Mouse (Mus musculus) T-helper 1 cell (primary cell): ENCODE data around the gene Thbd.

Experiments used
- in situ Hi-C: fragments of 300-600 bp; cut with MboI, MseI; formaldehyde crosslinking; loops from one replicate; pipeline ENCODE4 v1.15.1; 2025; ENCODE audit warnings: high pct_unique_total_duplicates

Gene Thbd

DNA sequence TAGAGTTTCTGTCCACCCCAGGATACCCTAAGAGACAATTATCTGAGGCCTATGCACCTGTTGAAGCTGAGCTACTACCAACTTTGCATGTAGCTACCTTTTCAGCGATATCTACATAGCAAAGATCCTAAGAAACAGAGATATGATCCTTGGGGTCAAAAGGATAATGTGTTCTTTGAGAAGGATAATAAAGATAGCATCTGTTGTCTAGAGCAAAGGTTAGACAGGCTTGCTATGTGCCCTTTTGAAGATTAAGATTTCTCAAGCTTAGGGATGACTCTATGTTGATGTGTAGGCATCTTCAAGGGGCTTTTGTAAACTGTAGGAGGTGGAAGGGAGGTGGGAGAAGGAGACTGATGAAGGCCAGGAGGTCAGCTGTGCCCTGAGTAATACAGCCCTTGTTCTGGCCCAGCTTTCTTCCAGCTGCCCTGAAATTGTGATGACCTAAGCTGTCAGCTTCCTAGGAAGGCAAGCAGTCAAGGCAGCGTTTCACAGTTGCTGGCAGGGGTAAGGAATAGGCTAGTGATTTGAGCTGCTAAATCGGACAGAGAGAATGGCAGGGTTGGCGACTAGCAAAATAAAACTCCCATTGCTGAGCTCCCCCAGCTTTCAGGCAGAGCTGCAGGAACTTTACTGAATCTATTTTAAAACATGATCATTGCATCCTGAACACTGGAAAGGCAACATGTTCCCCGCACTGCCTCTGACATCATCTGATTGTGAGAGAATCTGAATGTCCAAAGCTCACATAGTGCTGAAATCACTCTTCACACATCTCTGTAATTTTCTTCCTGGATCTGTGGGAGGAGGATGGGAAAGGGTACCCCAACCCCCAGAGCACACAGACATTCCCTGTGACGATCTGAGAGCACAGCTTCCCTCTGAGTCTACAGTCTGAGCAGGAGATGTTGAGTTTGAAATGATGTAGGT, 20.1 kb downstream of the Thbd start:
- in situ Hi-C loops, result no loop called here

DNA sequence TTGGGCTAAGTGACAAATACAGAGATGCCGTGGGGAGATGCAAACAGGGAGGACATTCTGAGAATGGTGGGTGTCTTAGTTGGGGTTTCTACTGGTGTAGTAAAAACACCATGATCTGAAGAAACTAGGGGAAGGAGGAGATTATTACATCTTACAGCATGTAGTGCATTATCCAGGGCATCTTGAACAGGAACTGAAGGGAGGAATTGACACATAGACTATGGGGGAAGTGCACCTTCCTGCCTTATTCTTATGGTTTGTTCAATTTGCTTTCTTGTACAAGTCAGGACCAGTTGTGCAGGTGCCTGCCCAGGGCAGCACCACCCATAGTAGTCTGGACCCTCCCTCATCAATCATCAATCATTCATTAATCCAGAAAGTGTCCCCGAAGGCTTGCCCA, 21.1 kb downstream of the Thbd start:
- in situ Hi-C loops, result no loop called here

DNA sequence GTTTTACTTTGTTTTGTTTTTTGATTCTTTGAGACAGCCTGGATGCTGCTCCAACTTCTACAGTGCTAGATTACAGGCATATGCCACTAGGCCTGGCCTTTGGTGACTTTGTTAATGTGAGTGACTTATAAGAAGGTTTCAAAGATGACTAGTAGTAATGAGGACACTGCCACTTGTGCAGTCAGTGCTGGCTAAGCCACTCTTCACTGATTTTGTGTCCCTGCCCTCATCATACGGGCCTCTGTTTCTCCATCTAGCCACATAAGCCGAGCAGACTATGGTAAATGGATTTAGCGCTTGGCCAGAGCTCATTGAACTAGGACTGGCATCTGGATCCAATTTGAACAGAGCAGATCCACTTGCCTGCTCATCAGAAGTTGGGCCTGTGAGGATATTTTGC, 21.5 kb downstream of the Thbd start:
- in situ Hi-C loops, result no loop called here

DNA sequence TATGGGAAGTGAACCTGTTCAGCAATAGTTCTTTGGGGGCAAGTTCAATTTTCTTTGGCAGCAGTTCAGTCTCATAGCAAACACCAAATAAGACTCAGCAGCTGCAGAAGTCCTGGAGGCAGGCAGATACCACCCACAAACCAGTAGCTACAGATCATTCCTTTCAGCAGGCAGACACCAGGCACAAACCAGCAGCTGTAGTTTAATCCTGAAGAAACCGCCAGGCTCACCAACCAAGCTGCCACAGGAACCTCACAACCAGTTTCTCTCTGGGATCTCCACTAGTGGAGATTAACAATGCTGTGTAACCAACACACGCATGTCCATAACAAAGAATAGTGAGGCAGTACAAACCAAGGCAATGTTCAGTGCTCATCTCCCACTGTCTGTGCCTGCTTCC, 26.9 kb downstream of the Thbd start:
- in situ Hi-C loops, result no loop called here

DNA sequence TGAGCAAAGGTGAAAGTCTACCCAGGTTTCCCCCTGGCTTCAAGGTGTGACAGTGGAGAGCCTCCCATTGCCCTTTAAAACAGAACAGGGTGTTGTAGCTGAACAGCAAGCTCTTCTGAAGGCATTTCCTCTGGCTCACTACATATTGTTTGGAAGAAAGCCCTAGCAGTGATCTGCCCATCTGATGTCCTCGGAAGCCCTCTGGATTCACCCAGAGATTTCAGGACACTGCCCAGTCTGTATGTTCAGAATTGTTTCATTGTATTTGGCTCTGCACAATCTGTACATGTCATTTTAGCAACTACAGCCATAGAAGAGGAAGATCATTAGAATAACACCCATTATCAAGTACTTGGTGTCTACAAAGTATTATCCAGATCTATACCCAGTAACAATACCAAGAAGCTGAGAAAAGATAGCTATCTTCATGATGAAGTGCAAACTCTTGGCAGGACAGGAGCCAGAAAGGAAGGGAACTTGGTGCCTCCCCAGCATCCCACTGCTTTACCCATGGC, 28.0 kb downstream of the Thbd start:
- in situ Hi-C loops, result loop anchor here (10.0 kb wide), 1 partner anchor 195 kb away; no protein-coding TSS in a partner anchor

DNA sequence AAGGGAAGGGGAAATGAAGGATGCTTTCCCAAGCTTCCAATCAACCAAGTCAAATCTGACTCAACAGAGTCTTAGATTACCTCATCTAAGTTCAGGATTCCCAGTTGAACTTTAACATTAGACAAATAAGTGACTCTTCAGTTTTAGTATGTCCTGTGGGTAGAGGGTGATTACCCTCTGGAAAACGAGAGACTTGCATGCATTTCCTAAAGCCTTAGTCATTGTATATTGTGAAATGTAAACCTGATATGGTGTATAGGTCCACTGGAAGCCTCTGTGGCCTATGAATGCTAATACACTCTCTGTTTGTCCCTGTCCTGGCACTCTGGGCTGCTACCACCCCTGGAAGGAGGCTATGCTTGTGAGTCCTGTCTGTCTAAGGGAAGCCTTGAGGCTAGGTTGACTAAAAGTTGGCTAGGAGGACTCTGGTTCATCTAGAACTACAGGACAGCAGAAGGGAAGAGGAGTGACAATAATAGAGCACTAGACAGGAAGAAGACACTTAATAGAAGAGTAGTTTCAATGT, 29.1 kb downstream of the Thbd start:
- in situ Hi-C loops, result loop anchor here (10.0 kb wide), 1 partner anchor 196 kb away; no protein-coding TSS in a partner anchor

DNA sequence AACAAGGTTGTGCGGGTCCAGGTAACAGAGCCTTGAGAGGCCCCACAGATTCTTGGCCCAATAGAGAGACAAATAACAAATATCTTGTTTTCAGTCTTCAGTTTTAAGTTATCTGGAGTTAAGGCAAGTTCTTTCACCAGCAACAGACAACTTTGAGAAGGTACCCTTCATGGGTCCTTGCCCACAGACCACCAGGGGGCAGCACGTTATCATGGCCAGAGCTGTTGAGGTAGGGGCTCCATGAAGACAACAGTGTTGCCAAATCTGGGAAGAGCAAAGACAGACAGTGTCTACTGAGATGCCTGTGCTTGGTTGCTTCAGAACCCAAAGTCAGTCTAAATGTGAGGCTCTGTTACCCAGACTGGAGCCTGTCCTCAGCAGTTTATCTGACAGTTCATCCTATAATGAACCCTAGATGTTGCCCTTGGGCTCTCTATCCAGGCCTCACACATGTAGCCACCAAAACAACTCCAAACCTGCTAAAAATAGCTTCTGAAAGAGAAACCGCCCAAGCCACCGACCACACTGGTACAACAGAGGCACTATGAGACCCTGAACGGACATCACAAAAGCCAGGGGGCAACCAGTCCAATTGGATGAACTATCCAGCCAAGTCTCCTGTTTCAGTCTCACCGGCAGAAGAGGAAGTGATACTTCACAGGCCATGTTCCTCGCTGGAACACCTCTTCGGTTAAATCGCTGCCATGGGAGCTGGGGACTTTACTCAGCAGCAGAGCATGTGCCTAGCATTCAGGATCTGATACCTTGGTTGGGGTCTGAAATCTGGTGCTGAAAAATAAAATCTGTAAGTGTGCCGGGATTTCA, 32.5 kb downstream of the Thbd start:
- in situ Hi-C loops, result loop anchor here (10.0 kb wide), 1 partner anchor 199 kb away; no protein-coding TSS in a partner anchor

DNA sequence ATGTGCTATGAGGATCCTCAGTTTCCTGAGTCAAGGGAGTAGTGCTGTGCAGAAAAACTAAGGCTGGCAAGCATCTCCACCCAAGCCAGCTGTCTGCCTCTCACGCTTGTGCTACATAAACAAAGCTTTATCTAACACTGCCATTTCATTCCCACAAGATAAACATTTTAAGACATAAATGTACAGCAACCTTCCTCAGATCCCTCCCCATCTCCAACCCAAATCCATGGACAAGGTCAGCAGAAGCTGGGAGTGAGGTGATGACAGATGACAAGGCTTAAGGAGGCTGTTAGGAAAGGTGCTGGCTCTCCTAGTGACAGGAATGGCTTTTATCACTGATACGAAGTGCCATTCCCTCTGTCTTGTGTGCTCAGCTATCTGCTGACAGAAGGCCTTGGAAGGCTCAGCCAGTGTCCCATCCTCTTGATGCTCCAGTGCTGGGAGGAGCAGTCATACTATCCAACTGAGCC, 34.4 kb downstream of the Thbd start:
- in situ Hi-C loops, result loop anchor here (10.0 kb wide), 1 partner anchor 201 kb away; no protein-coding TSS in a partner anchor

DNA sequence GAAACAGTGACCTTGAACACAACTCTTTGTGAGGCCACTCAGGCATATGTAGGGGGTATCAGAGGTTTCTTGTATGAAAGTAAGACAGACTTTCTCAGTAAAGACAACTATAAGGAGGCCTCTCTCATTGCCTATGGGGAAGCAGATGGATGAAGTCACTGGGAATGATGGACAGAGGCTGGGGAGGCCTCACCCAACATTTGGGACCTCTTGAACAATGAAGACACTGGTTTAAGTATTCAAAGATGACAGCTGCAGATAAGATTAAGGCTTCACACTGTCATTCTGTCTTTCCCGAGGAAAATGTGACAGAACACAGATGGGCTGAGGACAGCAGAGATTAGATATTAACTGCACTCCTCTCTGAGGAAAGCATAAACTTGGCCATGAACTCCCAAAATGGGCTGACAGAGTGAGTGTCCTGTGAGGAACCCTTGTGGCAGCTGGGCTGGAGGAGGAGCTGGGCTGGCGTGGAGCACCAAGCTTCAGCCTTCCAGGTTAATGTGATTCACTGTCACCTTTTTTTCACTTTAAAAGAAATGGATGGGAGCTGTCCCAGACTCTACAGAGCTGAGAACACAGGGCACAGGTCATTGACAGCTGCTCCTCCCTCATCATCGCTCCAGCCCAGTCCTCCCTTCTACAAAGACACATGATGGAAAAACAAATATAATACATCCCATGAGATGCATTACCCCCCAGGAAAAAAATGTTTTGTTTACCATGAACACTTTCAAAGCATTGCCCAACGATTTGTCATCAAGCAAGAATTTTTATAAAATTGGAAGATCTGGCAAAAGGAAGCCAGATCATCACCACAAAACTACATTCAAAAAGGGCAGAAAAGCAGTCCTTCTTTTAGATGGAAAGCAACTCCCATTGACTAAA, 36.0 kb downstream of the Thbd start:
- in situ Hi-C loops, result loop anchor here (10.0 kb wide), 1 partner anchor 203 kb away; no protein-coding TSS in a partner anchor

DNA sequence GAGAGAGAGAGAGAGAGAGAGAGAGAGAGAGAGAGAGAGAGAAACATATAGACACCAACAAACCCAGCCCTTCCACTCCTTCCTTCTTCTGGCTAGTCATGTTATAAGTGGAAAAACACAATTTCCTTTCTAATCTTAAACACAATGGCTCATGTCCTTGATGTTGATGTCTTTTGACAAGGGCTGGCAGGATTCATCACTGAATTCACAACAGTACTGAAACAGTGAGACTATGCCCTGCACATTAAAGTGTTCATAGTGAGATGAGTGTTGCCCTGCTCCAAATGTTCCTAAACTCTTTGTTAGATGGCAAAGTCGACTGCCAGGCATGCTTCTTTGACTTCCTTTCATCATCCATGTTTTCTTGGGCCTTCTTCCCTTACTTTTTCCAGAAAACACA, 42.8 kb downstream of the Thbd start:
- in situ Hi-C loops, result no loop called here

DNA sequence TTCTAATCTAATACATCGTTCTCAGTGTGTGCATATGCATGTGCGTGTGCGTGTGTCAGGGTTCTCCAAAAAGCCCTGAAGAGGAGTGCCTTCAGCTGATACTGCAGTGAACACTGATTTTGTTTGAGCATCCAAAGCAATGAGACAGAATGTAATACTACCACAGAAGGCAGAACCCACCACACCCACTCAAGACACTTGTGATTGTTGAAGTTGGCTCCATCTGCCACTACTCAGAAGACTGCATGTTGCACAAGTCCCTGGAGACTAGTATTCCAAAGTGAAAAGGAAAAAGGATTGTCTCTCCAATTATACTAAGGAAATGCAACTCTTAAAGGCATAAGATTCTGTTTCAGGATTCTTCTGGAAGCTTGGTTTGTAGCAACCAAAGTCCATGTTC, 43.5 kb downstream of the Thbd start:
- in situ Hi-C loops, result no loop called here

DNA sequence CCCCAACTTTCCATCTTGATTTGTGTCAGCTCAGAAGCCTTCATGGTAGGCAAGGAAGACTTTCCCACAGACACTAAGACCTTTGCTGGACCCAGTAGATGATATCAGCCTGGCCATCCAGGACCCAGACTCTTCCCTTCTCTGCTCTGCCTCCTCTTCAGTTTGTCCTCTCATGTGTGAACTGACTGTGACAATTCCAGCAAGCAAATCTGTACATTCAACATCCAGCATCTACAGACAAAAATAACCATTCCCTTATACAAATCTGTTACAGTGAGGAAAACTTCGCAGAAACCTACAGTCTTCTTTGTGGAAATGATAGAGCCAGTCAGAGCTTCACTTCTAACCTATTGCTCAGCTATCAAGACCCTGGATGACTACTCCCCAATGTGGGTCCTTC, 50.8 kb downstream of the Thbd start:
- in situ Hi-C loops, result no loop called here
